Mouse (Mus musculus): ENCODE data around the gene Kif27.

GRCm38 (mm10) chr13:58313758-58314157, 45.2 kb downstream of the Kif27 start:
- TF ChIP-seq CTCF (IDR thresholded peaks at IDR 0.05; ENCODE audit: borderline replicate concordance, control insufficient read depth, extremely low read depth, insufficient read depth, low read length, poor library complexity) (no peak), POLR2A (IDR thresholded peaks at IDR 0.05; ENCODE audit: control insufficient read depth, extremely low read depth, insufficient read depth, low read length, poor library complexity) (no peak)

Data from thymus, adult 2 months (tissue).